Mouse (Mus musculus) liver, embryonic 14.5 days (tissue): Measurements from ENCODE around the gene Itpk1.

Experiments used
- CTCF ChIP-seq: IDR thresholded peaks from 2 replicates; pipeline ENCODE4 v1.5.1; 2016; ENCODE audit warnings: antibody characterized with exemption, low read depth, control low read depth
- EP300 ChIP-seq: IDR thresholded peaks from 2 replicates; pipeline ENCODE4 v1.6.1; 2016; ENCODE audit warnings: antibody characterized with exemption, low read depth

- no peak for TF ChIP-seq CTCF
- no peak for TF ChIP-seq EP300
These were observed 7.9 kb downstream of the Itpk1 start for GRCm38 (mm10) chr12:102696635-102697354.
